Mouse (Mus musculus) kidney, adult 2 months (tissue): ENCODE measurements around the gene 8030411F24Rik.
"Not testable (repeated sequence)": the region's sequence is repeated elsewhere in the genome, so short reads cannot be mapped to it uniquely, and the experiment has no call there.

Source experiments
- CTCF ChIP-seq: fragments of 200-500 bp; conservative IDR thresholded peaks from 2 replicates; pipeline ENCODE4 v1.5.1; 2011; ENCODE audit warnings: low read depth, mild to moderate bottlenecking, control low read depth, low read length, moderate library complexity, mixed read lengths; ENCODE audit not compliant: insufficient read depth, insufficient read length
- POLR2A ChIP-seq: fragments of 200-500 bp; IDR thresholded peaks from one replicate; pipeline ENCODE4 v1.6.1; 2011; ENCODE audit warnings: low read depth, low read length, control low read depth

DNA sequence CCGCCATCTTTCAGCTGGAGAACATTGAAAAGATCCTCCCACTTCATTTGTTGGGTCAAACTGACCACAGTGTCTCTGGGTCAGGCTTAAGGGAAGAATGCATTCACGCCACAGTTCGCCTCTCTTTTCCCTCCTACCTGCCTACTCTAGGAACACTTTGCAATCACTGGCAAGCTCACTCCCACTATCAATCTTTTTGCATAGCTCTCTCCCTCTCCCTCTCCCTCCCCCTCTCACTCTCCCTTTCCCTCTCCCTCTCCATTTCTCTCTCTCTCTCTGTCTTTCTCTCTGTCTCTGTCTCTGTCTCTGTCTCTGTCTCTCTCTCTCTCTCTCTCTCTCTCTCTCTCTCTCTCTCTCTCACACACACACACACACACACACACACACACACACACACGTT lies 10.4 kb upstream of the 8030411F24Rik start, which contains the start of gene Cst11:
- not testable (repeated sequence) for TF ChIP-seq CTCF, POLR2A
